Mouse (Mus musculus): ENCODE measurements around the gene Pcca.
"Not testable (repeated sequence)": the region's sequence is repeated elsewhere in the genome, so short reads cannot be mapped to it uniquely, and the experiment has no call there.

Pcca gene

GRCm38 (mm10) chr14:122560893-122561452, 26.8 kb downstream of the Pcca start:
- not testable (repeated sequence) for DNase-seq (ENCODE audit: low spot score in 2 of 2)

GRCm38 (mm10) chr14:122570862-122571261, 36.7 kb downstream of the Pcca start:
- DNase-seq (ENCODE audit: low spot score in 2 of 2), result no peak

- DNase-seq (ENCODE audit: low spot score in 2 of 2), result no peak
Measured at GRCm38 (mm10) chr14:122574064-122574751, 40.1 kb downstream of the Pcca start.

GRCm38 (mm10) chr14:122577816-122578215, 43.7 kb downstream of the Pcca start:
- DNase-seq (ENCODE audit: low spot score in 2 of 2), result no peak

- no peak for DNase-seq (ENCODE audit: low spot score in 2 of 2)
Measured at GRCm38 (mm10) chr14:122582057-122582456, 47.9 kb downstream of the Pcca start.

- no peak for DNase-seq (ENCODE audit: low spot score in 2 of 2)
Measured at GRCm38 (mm10) chr14:122582491-122583077, 48.5 kb downstream of the Pcca start.

- not testable (repeated sequence) for DNase-seq (ENCODE audit: low spot score in 2 of 2)
Measured at GRCm38 (mm10) chr14:122584087-122584486, 50.0 kb downstream of the Pcca start.

GRCm38 (mm10) chr14:122586942-122587341, 52.8 kb downstream of the Pcca start:
- no peak for DNase-seq (ENCODE audit: low spot score in 2 of 2)

- no peak for DNase-seq (ENCODE audit: low spot score in 2 of 2)
Measured at GRCm38 (mm10) chr14:122597534-122597933, 63.4 kb downstream of the Pcca start.

- DNase-seq (ENCODE audit: low spot score in 2 of 2), result no peak
Measured at GRCm38 (mm10) chr14:122598802-122599201, 64.7 kb downstream of the Pcca start.

GRCm38 (mm10) chr14:122599839-122600238, 65.7 kb downstream of the Pcca start:
- DNase-seq (ENCODE audit: low spot score in 2 of 2), result no peak

GRCm38 (mm10) chr14:122602701-122603100, 68.6 kb downstream of the Pcca start:
- DNase-seq (ENCODE audit: low spot score in 2 of 2), result no peak

GRCm38 (mm10) chr14:122606499-122606898, 72.4 kb downstream of the Pcca start:
- DNase-seq (ENCODE audit: low spot score in 2 of 2), result no peak

- no peak for DNase-seq (ENCODE audit: low spot score in 2 of 2)
Measured at GRCm38 (mm10) chr14:122607456-122607855, 73.3 kb downstream of the Pcca start.

- DNase-seq (ENCODE audit: low spot score in 2 of 2), result no peak
Measured at GRCm38 (mm10) chr14:122608323-122608722, 74.2 kb downstream of the Pcca start.

GRCm38 (mm10) chr14:122611035-122611434, 76.9 kb downstream of the Pcca start:
- DNase-seq (ENCODE audit: low spot score in 2 of 2), result no peak

GRCm38 (mm10) chr14:122612317-122612716, 78.2 kb downstream of the Pcca start:
- no peak for DNase-seq (ENCODE audit: low spot score in 2 of 2)

GRCm38 (mm10) chr14:122617656-122618055, 83.5 kb downstream of the Pcca start:
- no peak for DNase-seq (ENCODE audit: low spot score in 2 of 2)

GRCm38 (mm10) chr14:122633416-122633815, 99.3 kb downstream of the Pcca start:
- DNase-seq (ENCODE audit: low spot score in 2 of 2), result no peak

- no peak for DNase-seq (ENCODE audit: low spot score in 2 of 2)
Measured at GRCm38 (mm10) chr14:122636601-122637000, 102.5 kb downstream of the Pcca start.

- no peak for DNase-seq (ENCODE audit: low spot score in 2 of 2)
Measured at GRCm38 (mm10) chr14:122637798-122638555, 103.9 kb downstream of the Pcca start.

- no peak for DNase-seq (ENCODE audit: low spot score in 2 of 2)
Measured at GRCm38 (mm10) chr14:122639168-122639720, 105.1 kb downstream of the Pcca start.

Data from urinary bladder, adult 18-20 months (tissue).